Mouse (Mus musculus) heart, embryonic 13.5 days (tissue): ENCODE results near the gene Fzd9. TPM values are rescaled to one million over a fixed set of nuclear protein-coding genes. Genes with fewer than 3 reads are reported as not detected.
A peak's percentile ranks its signal among the peaks of the same experiment; 100 is the strongest.

Source experiments
- ATAC-seq: fragments of 200-750 bp; cut with Nextera tagmentation; 2 replicates; pipeline ENCODE4 v1.8.0; 2017; ENCODE audit warnings: moderate TSS enrichment; ENCODE audit not compliant: insufficient number of reproducible peaks, low FRiP score, low TSS enrichment; ENCODE audit errors: extremely low read depth
- H3K27ac ChIP-seq: fragments of 300-500 bp; sonication (generic); replicated peaks from 2 replicates; pipeline ENCODE4 v1.5.1; 2015; ENCODE audit warnings: moderate library complexity, mild to moderate bottlenecking, inconsistent platforms
- H3K27me3 ChIP-seq: fragments of 300-500 bp; sonication (generic); replicated peaks from 2 replicates; pipeline ENCODE4 v1.6.1; 2015; ENCODE audit warnings: mild to moderate bottlenecking, inconsistent platforms
- H3K36me3 ChIP-seq: fragments of 300-500 bp; sonication (generic); 2 replicates; pipeline ENCODE4 v1.6.1; 2015; ENCODE audit warnings: mild to moderate bottlenecking, inconsistent platforms
- H3K4me1 ChIP-seq: fragments of 300-500 bp; sonication (generic); 2 replicates; pipeline ENCODE4 v1.6.1; 2015; ENCODE audit warnings: inconsistent platforms
- H3K4me2 ChIP-seq: fragments of 300-500 bp; sonication (generic); 2 replicates; pipeline ENCODE4 v1.6.1; 2015; ENCODE audit warnings: inconsistent platforms, mild to moderate bottlenecking, moderate library complexity
- H3K4me3 ChIP-seq: fragments of 300-500 bp; sonication (generic); 2 replicates; pipeline ENCODE4 v1.5.1; 2015; ENCODE audit warnings: moderate library complexity, mild to moderate bottlenecking, inconsistent platforms
- H3K9ac ChIP-seq: fragments of 300-500 bp; sonication (generic); 2 replicates; pipeline ENCODE4 v1.6.1; 2015; ENCODE audit warnings: inconsistent platforms, mild to moderate bottlenecking, moderate library complexity
- H3K9me3 ChIP-seq: fragments of 300-500 bp; sonication (generic); 2 replicates; pipeline ENCODE4 v1.6.1; 2016; ENCODE audit warnings: inconsistent platforms
- WGBS: fragments of 180-500 bp; shearing (Covaris S2); methylation state at CpG from one replicate; pipeline ENCODE4 v1.1.7; 2015; ENCODE audit warnings: mixed read lengths; 5-methylcytosine and 5-hydroxymethylcytosine counted together
- polyA plus RNA-seq: library from polyadenylated mRNA; unstranded; fragments of >200 nt; fragmentation: Nextera tagmentation; extraction: Ambion mirVana; gene quantifications from 2 replicates; pipeline ENCODE4 v1.2.1, GENCODE M21; 2015

The Fzd9 gene
- polyA plus RNA-seq = 5.4 and 6.4 TPM in 2 replicates

- Histone ChIP-seq H3K4me2 (peak within 1 kb of the TSS; percentile 89), H3K27me3 (peaks cover 23% of the 10 kb centered on the region), H3K36me3 (peaks cover 14% of the 10 kb centered on the region), H3K4me3 (peak within 1 kb of the TSS; percentile 59), H3K9me3 (peaks cover 1% of the 10 kb centered on the region), H3K9ac (peak within 1 kb of the TSS; percentile 80), H3K27ac (no peak within 1 kb of the TSS), H3K4me1 (peaks cover 53% of the 10 kb centered on the region)
- under 1% methylated on average over 51 of the region's 51 CpGs for WGBS
- ATAC-seq = peak; percentile 83
Measured at GRCm38 (mm10) chr5:135251079-135251454, at the start of gene Fzd9. Fzd9 (minus strand) TSS chr5:135251230.

GRCm38 (mm10) chr5:135292001-135292400 is 41.0 kb upstream of the Fzd9 start:
- H3K36me3 ChIP-seq = no peaks in the 10 kb centered on the region
- H3K4me3 ChIP-seq = no peak overlapping the region
- 81% methylated on average over 2 of the region's 2 CpGs for WGBS
- H3K27ac ChIP-seq = no peak overlapping the region
- H3K9me3 ChIP-seq = no peaks in the 10 kb centered on the region
- H3K4me1 ChIP-seq = no peaks in the 10 kb centered on the region
- H3K4me2 ChIP-seq = no peak overlapping the region
- no peak for ATAC-seq
- H3K9ac ChIP-seq = no peak overlapping the region
- peaks cover 3% of the 10 kb centered on the region for H3K27me3 ChIP-seq

GRCm38 (mm10) chr5:135291193-135291592 is 40.2 kb upstream of the Fzd9 start:
- Histone ChIP-seq H3K4me2 (no peak overlapping the region), H3K4me1 (no peaks in the 10 kb centered on the region), H3K9me3 (no peaks in the 10 kb centered on the region), H3K27me3 (peaks cover 6% of the 10 kb centered on the region), H3K27ac (no peak overlapping the region), H3K4me3 (no peak overlapping the region), H3K36me3 (no peaks in the 10 kb centered on the region), H3K9ac (no peak overlapping the region)
- WGBS = 42% methylated on average over 4 of the region's 4 CpGs
- no peak for ATAC-seq

- Histone ChIP-seq H3K4me2 (no peak overlapping the region), H3K36me3 (no peaks in the 10 kb centered on the region), H3K9ac (no peak overlapping the region), H3K9me3 (no peaks in the 10 kb centered on the region), H3K4me1 (no peaks in the 10 kb centered on the region), H3K27ac (no peak overlapping the region), H3K4me3 (no peak overlapping the region), H3K27me3 (peaks cover 6% of the 10 kb centered on the region)
- 70% methylated on average over 6 of the region's 6 CpGs for WGBS
- ATAC-seq = no peak
Measured at GRCm38 (mm10) chr5:135290703-135291102, 39.7 kb upstream of the Fzd9 start.

- no peaks in the 10 kb centered on the region for H3K4me1 ChIP-seq
- no peak overlapping the region for H3K4me3 ChIP-seq
- no peak for ATAC-seq
- no peak overlapping the region for H3K4me2 ChIP-seq
- no peaks in the 10 kb centered on the region for H3K9me3 ChIP-seq
- 65% methylated on average over 5 of the region's 5 CpGs for WGBS
- H3K36me3 ChIP-seq = no peaks in the 10 kb centered on the region
- peaks cover 6% of the 10 kb centered on the region for H3K27me3 ChIP-seq
- no peak overlapping the region for H3K9ac ChIP-seq
- H3K27ac ChIP-seq = no peak overlapping the region
Measured at GRCm38 (mm10) chr5:135286926-135287325, 35.9 kb upstream of the Fzd9 start.

- ATAC-seq = no peak
Measured at GRCm38 (mm10) chr5:135286185-135286584, 35.2 kb upstream of the Fzd9 start.

GRCm38 (mm10) chr5:135285211-135285610 is 34.2 kb upstream of the Fzd9 start:
- H3K4me2 ChIP-seq = no peak overlapping the region
- no peak overlapping the region for H3K9ac ChIP-seq
- peaks cover 6% of the 10 kb centered on the region; the same call in 1 of the 2 replicates for H3K27me3 ChIP-seq
- peaks cover 3% of the 10 kb centered on the region; the same call in 1 of the 2 replicates for H3K4me1 ChIP-seq
- H3K4me3 ChIP-seq = no peak overlapping the region
- no peak for ATAC-seq
- WGBS = 73% methylated on average over 3 of the region's 3 CpGs
- no peak overlapping the region for H3K27ac ChIP-seq
- no peaks in the 10 kb centered on the region for H3K9me3 ChIP-seq
- H3K36me3 ChIP-seq = no peaks in the 10 kb centered on the region

More at GRCm38 (mm10) chr5:135286185-135286584, 35.2 kb upstream of the Fzd9 start:
- H3K4me2 ChIP-seq = no peak overlapping the region
- H3K9me3 ChIP-seq = no peaks in the 10 kb centered on the region
- H3K27ac ChIP-seq = no peak overlapping the region
- no peak overlapping the region for H3K4me3 ChIP-seq
- H3K9ac ChIP-seq = no peak overlapping the region
- no peaks in the 10 kb centered on the region for H3K36me3 ChIP-seq
- WGBS = 2% methylated on average over 6 of the region's 6 CpGs
- no peaks in the 10 kb centered on the region for H3K4me1 ChIP-seq
- peaks cover 6% of the 10 kb centered on the region for H3K27me3 ChIP-seq

- H3K4me2 ChIP-seq = no peak overlapping the region
- H3K27ac ChIP-seq = no peak overlapping the region
- peaks cover 17% of the 10 kb centered on the region for H3K27me3 ChIP-seq
- peaks cover 15% of the 10 kb centered on the region for H3K4me1 ChIP-seq
- H3K4me3 ChIP-seq = no peak overlapping the region
- WGBS = 60% methylated on average over 9 of the region's 9 CpGs
- no peak overlapping the region for H3K9ac ChIP-seq
- H3K36me3 ChIP-seq = no peaks in the 10 kb centered on the region
- ATAC-seq = no peak
- no peaks in the 10 kb centered on the region for H3K9me3 ChIP-seq
Measured at GRCm38 (mm10) chr5:135280226-135280625, 29.2 kb upstream of the Fzd9 start.

GRCm38 (mm10) chr5:135276597-135276996 is 25.6 kb upstream of the Fzd9 start:
- no peak for ATAC-seq
- Histone ChIP-seq H3K4me1 (peaks cover 28% of the 10 kb centered on the region), H3K9me3 (no peaks in the 10 kb centered on the region), H3K4me2 (peak overlapping the region; percentile 70), H3K9ac (peak overlapping the region; percentile 74), H3K36me3 (no peaks in the 10 kb centered on the region), H3K27ac (no peak overlapping the region), H3K4me3 (peak overlapping the region; percentile 44), H3K27me3 (peaks cover 17% of the 10 kb centered on the region)
- WGBS = 3% methylated on average over 36 of the region's 36 CpGs

- Histone ChIP-seq H3K9me3 (no peaks in the 10 kb centered on the region), H3K4me3 (peak overlapping the region; percentile 17; the same call in 1 of the 2 replicates), H3K9ac (peak overlapping the region; percentile 17; the same call in 1 of the 2 replicates), H3K36me3 (no peaks in the 10 kb centered on the region), H3K27ac (peak overlapping the region; percentile 55), H3K4me2 (peak overlapping the region; percentile 53), H3K4me1 (peaks cover 24% of the 10 kb centered on the region), H3K27me3 (peaks cover 17% of the 10 kb centered on the region)
- ATAC-seq = no peak
- WGBS = 20% methylated on average over 15 of the region's 15 CpGs
Measured at GRCm38 (mm10) chr5:135274663-135275396, 23.8 kb upstream of the Fzd9 start.

- WGBS = 71% methylated on average over 12 of the region's 12 CpGs
- H3K27ac ChIP-seq = no peak overlapping the region
Measured at GRCm38 (mm10) chr5:135271563-135272165, 20.6 kb upstream of the Fzd9 start.

More at GRCm38 (mm10) chr5:135271563-135272165, 20.6 kb upstream of the Fzd9 start:
- H3K9me3 ChIP-seq = no peaks in the 10 kb centered on the region
- H3K36me3 ChIP-seq = no peaks in the 10 kb centered on the region
- no peak for ATAC-seq
- H3K27me3 ChIP-seq = peaks cover 11% of the 10 kb centered on the region
- peaks cover 30% of the 10 kb centered on the region for H3K4me1 ChIP-seq
- no peak overlapping the region for H3K4me2 ChIP-seq
- no peak overlapping the region for H3K9ac ChIP-seq
- H3K4me3 ChIP-seq = no peak overlapping the region
